Mouse (Mus musculus) embryonic fibroblast, embryonic 13.5 days (primary cell): ENCODE measurements around the gene Strip2.

Experiments
- CTCF ChIP-seq: IDR thresholded peaks from 2 replicates; pipeline ENCODE4 v1.5.1; 2011; ENCODE audit warnings: mild to moderate bottlenecking, control low read depth, low read length, moderate library complexity, borderline replicate concordance; ENCODE audit not compliant: insufficient read depth
- POLR2A ChIP-seq: IDR thresholded peaks from 2 replicates; pipeline ENCODE4 v1.6.1; 2011; ENCODE audit warnings: low read depth, mild to moderate bottlenecking, control low read depth, low read length, moderate library complexity

- TF ChIP-seq POLR2A = no peak
- TF ChIP-seq CTCF = no peak
Observed at GRCm38 (mm10) chr6:29930665-29931064, 13.9 kb downstream of the Strip2 start.
